Mouse (Mus musculus) brown adipose tissue, adult 24 weeks (tissue): ENCODE data around the gene Ccdc162. TPM values are rescaled to one million over a fixed set of nuclear protein-coding genes. Genes with fewer than 3 reads are reported as not detected.
A peak's percentile ranks its signal among the peaks of the same experiment; 100 is the strongest.

Experiments used
- H3K27ac ChIP-seq: fragments of 200-500 bp; replicated peaks from 2 replicates; pipeline ENCODE4 v1.5.1; 2012; ENCODE audit warnings: low read depth, mild to moderate bottlenecking, low read length
- H3K4me1 ChIP-seq: fragments of 200-500 bp; 2 replicates; pipeline ENCODE4 v1.6.1; 2012; ENCODE audit warnings: low read length, mixed read lengths; ENCODE audit not compliant: control insufficient read depth, insufficient read depth, insufficient read length
- H3K4me3 ChIP-seq: fragments of 200-500 bp; 2 replicates; pipeline ENCODE4 v1.5.1; 2012; ENCODE audit warnings: low read depth, mild to moderate bottlenecking, low read length, moderate library complexity; ENCODE audit not compliant: insufficient read depth
- polyA plus RNA-seq: library from polyadenylated mRNA; stranded (reverse); fragments of >200 nt; gene quantifications from 2 replicates; pipeline ENCODE4 v1.2.4, GENCODE M21; 2012; ENCODE audit not compliant: missing spikeins, insufficient read depth, insufficient read length

Ccdc162 gene
- polyA plus RNA-seq, 1 experiment = 2.0 TPM

- Histone ChIP-seq H3K4me3 (no peak overlapping the region), H3K4me1 (no peaks in the 10 kb centered on the region), H3K27ac (no peak overlapping the region)
Observed at GRCm38 (mm10) chr10:41730746-41731145, 14.3 kb upstream of the Ccdc162 start.

GRCm38 (mm10) chr10:41726215-41726614, 9.8 kb upstream of the Ccdc162 start:
- no peaks in the 10 kb centered on the region for H3K4me1 ChIP-seq
- no peak overlapping the region for H3K4me3 ChIP-seq
- no peak overlapping the region for H3K27ac ChIP-seq

- H3K27ac ChIP-seq = no peak overlapping the region
- no peak overlapping the region for H3K4me3 ChIP-seq
- H3K4me1 ChIP-seq = no peaks in the 10 kb centered on the region
Observed at GRCm38 (mm10) chr10:41719587-41719986, 3.2 kb upstream of the Ccdc162 start.

- Histone ChIP-seq H3K27ac (no peak overlapping the region), H3K4me3 (no peak overlapping the region), H3K4me1 (no peaks in the 10 kb centered on the region)
Observed at GRCm38 (mm10) chr10:41715557-41715956, 877 bp downstream of the Ccdc162 start.

GRCm38 (mm10) chr10:41711467-41711866, 5.0 kb downstream of the Ccdc162 start:
- Histone ChIP-seq H3K27ac (no peak overlapping the region), H3K4me3 (no peak overlapping the region), H3K4me1 (no peaks in the 10 kb centered on the region)

- H3K27ac ChIP-seq = no peak overlapping the region
- no peaks in the 10 kb centered on the region for H3K4me1 ChIP-seq
- no peak overlapping the region for H3K4me3 ChIP-seq
Observed at GRCm38 (mm10) chr10:41710773-41711172, 5.7 kb downstream of the Ccdc162 start.

- Histone ChIP-seq H3K4me1 (no peaks in the 10 kb centered on the region), H3K27ac (no peak overlapping the region), H3K4me3 (no peak overlapping the region)
Observed at GRCm38 (mm10) chr10:41709341-41709740, 7.1 kb downstream of the Ccdc162 start.

GRCm38 (mm10) chr10:41699669-41700068, 16.8 kb downstream of the Ccdc162 start:
- Histone ChIP-seq H3K27ac (no peak overlapping the region), H3K4me1 (no peaks in the 10 kb centered on the region), H3K4me3 (no peak overlapping the region)

GRCm38 (mm10) chr10:41697040-41697439, 19.4 kb downstream of the Ccdc162 start:
- Histone ChIP-seq H3K4me1 (no peaks in the 10 kb centered on the region), H3K4me3 (no peak overlapping the region), H3K27ac (no peak overlapping the region)

GRCm38 (mm10) chr10:41690978-41691377, 25.5 kb downstream of the Ccdc162 start:
- Histone ChIP-seq H3K27ac (no peak overlapping the region), H3K4me1 (no peaks in the 10 kb centered on the region), H3K4me3 (no peak overlapping the region)

- Histone ChIP-seq H3K27ac (no peak overlapping the region), H3K4me3 (peak overlapping the region; percentile 35), H3K4me1 (no peaks in the 10 kb centered on the region)
Observed at GRCm38 (mm10) chr10:41689941-41690887, 26.2 kb downstream of the Ccdc162 start.

- H3K27ac ChIP-seq = no peak overlapping the region
- H3K4me3 ChIP-seq = no peak overlapping the region
- H3K4me1 ChIP-seq = no peaks in the 10 kb centered on the region
Observed at GRCm38 (mm10) chr10:41684548-41684996, 31.9 kb downstream of the Ccdc162 start.

- H3K4me1 ChIP-seq = no peaks in the 10 kb centered on the region
- no peak overlapping the region for H3K27ac ChIP-seq
- no peak overlapping the region for H3K4me3 ChIP-seq
Observed at GRCm38 (mm10) chr10:41682546-41683393, 33.7 kb downstream of the Ccdc162 start.

- Histone ChIP-seq H3K4me1 (no peaks in the 10 kb centered on the region), H3K4me3 (no peak overlapping the region), H3K27ac (no peak overlapping the region)
Observed at GRCm38 (mm10) chr10:41678746-41679360, 37.6 kb downstream of the Ccdc162 start.

GRCm38 (mm10) chr10:41677396-41677795, 39.0 kb downstream of the Ccdc162 start:
- Histone ChIP-seq H3K27ac (no peak overlapping the region), H3K4me3 (no peak overlapping the region), H3K4me1 (no peaks in the 10 kb centered on the region)
